Mouse (Mus musculus) kidney, postnatal 0 days (tissue): ENCODE results near the gene Zcwpw1. TPM values are rescaled to one million over a fixed set of nuclear protein-coding genes. Genes with fewer than 3 reads are reported as not detected.

Experiments
- ATAC-seq: fragments of 200-750 bp; cut with Nextera tagmentation; replicated peaks from 2 replicates; pipeline ENCODE4 v1.8.0; 2017; ENCODE audit warnings: low read depth, moderate number of reproducible peaks, moderate TSS enrichment, moderate library complexity; ENCODE audit not compliant: low FRiP score
- DNase-seq: peaks from one replicate; pipeline ENCODE4 v3.0.0-alpha.2; 2016; ENCODE audit warnings: low spot score
- H3K27ac ChIP-seq: fragments of 300-500 bp; sonication (generic); 2 replicates; pipeline ENCODE4 v1.5.1; 2014; ENCODE audit warnings: mild to moderate bottlenecking
- H3K27me3 ChIP-seq: fragments of 300-500 bp; sonication (generic); 2 replicates; pipeline ENCODE4 v1.6.1; 2014; ENCODE audit warnings: low read length, mixed read lengths; ENCODE audit not compliant: insufficient read depth
- H3K36me3 ChIP-seq: fragments of 300-500 bp; sonication (generic); 2 replicates; pipeline ENCODE4 v1.6.1; 2014; ENCODE audit warnings: low read length, mixed read lengths; ENCODE audit not compliant: insufficient read depth
- H3K4me1 ChIP-seq: fragments of 300-500 bp; sonication (generic); replicated peaks from 2 replicates; pipeline ENCODE4 v1.6.1; 2014; ENCODE audit warnings: antibody characterized with exemption, low read length, mixed read lengths; ENCODE audit not compliant: insufficient read depth
- H3K4me2 ChIP-seq: fragments of 300-500 bp; sonication (generic); 2 replicates; pipeline ENCODE4 v1.6.1; 2014; ENCODE audit warnings: mild to moderate bottlenecking, low read length, moderate library complexity, mixed read lengths
- H3K4me3 ChIP-seq: fragments of 300-500 bp; sonication (generic); replicated peaks from 2 replicates; pipeline ENCODE4 v1.5.1; 2014; ENCODE audit warnings: low read depth, low read length
- H3K9ac ChIP-seq: fragments of 300-500 bp; sonication (generic); 2 replicates; pipeline ENCODE4 v1.6.1; 2014; ENCODE audit warnings: low read depth, low read length
- H3K9me3 ChIP-seq: fragments of 300-500 bp; sonication (generic); replicated peaks from 2 replicates; pipeline ENCODE4 v1.6.1; 2016; ENCODE audit warnings: low read length, inconsistent platforms, mixed read lengths
- CTCF ChIP-seq: IDR thresholded peaks from 2 replicates; pipeline ENCODE4 v1.5.1; 2016; ENCODE audit warnings: antibody characterized with exemption, low read depth, mild to moderate bottlenecking, moderate library complexity
- WGBS: fragments of 180-500 bp; shearing (Covaris S2); extraction: QIAGEN DNeasy Blood & Tissue Kit; methylation state at CpG from one replicate; pipeline ENCODE4 v1.1.7; 2014; 5-methylcytosine and 5-hydroxymethylcytosine counted together
- polyA plus RNA-seq: library from polyadenylated mRNA; unstranded; fragments of >200 nt; fragmentation: Nextera tagmentation; extraction: Ambion mirVana; gene quantifications from 2 replicates; pipeline ENCODE4 v1.2.1, GENCODE M21; 2015

Zcwpw1 gene
- polyA plus RNA-seq, 1 experiment from 2014 or later, result 14.5 TPM

GRCm38 (mm10) chr5:137788171-137788570, 573 bp downstream of the Zcwpw1 start:
- Histone ChIP-seq H3K4me2 (peak overlapping the region; percentile 76), H3K9me3 (no peaks in the 10 kb centered on the region), H3K4me1 (peaks cover 22% of the 10 kb centered on the region), H3K36me3 (peaks cover 6% of the 10 kb centered on the region; the same call in 1 of the 2 replicates), H3K27me3 (no peaks in the 10 kb centered on the region), H3K27ac (no peak overlapping the region), H3K9ac (no peak overlapping the region), H3K4me3 (peak overlapping the region; percentile 50)
- ATAC-seq (no peak), DNase-seq (no peak)
- 69% methylated on average over 24 of the region's 24 CpGs for WGBS
- no peak for TF ChIP-seq CTCF

GRCm38 (mm10) chr5:137788946-137789531, 1.4 kb downstream of the Zcwpw1 start:
- H3K27ac ChIP-seq, result no peak overlapping the region
- DNase-seq (no peak), ATAC-seq (no peak)
- no peak for TF ChIP-seq CTCF
- no peak overlapping the region for H3K4me3 ChIP-seq
- 97% methylated on average over 2 of the region's 2 CpGs for WGBS
- H3K36me3 ChIP-seq, result peaks cover 4% of the 10 kb centered on the region; the same call in 1 of the 2 replicates
- H3K9ac ChIP-seq, result no peak overlapping the region
- no peaks in the 10 kb centered on the region for H3K9me3 ChIP-seq
- H3K4me2 ChIP-seq, result no peak overlapping the region
- H3K27me3 ChIP-seq, result no peaks in the 10 kb centered on the region
- H3K4me1 ChIP-seq, result peaks cover 13% of the 10 kb centered on the region

GRCm38 (mm10) chr5:137791553-137791952, 4.0 kb downstream of the Zcwpw1 start:
- ATAC-seq, result no peak
- H3K4me2 ChIP-seq, result no peak overlapping the region

DNA sequence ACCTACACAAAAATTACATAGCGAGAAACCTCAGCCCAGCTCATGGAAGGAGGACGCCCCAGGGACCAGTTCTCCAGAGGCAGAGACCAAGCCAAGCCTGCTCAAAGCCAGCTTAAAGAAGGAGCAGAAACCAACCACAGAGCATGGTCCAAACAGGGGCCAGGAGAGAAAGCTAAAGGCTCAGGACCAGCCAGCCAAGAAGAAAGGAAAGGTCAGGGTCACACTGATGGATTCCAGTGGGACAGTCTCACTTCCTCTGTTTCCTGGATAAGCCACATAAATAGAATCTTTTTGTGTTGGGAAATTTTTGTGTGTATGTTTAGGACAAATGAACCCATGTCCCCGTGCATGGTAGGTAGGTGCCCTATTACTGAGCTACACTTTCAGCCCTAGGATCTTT, 9.0 kb downstream of the Zcwpw1 start:
- no peaks in the 10 kb centered on the region for H3K9me3 ChIP-seq
- H3K36me3 ChIP-seq, result no peaks in the 10 kb centered on the region
- no peak overlapping the region for H3K9ac ChIP-seq
- no peak overlapping the region for H3K27ac ChIP-seq
- H3K27me3 ChIP-seq, result no peaks in the 10 kb centered on the region
- ATAC-seq (no peak), DNase-seq (no peak)
- no peaks in the 10 kb centered on the region for H3K4me1 ChIP-seq
- TF ChIP-seq CTCF, result no peak
- H3K4me2 ChIP-seq, result no peak overlapping the region
- 77% methylated on average over 3 of the region's 3 CpGs for WGBS
- H3K4me3 ChIP-seq, result no peak overlapping the region

More at GRCm38 (mm10) chr5:137791553-137791952, 4.0 kb downstream of the Zcwpw1 start:
- no peak overlapping the region for H3K27ac ChIP-seq
- H3K9ac ChIP-seq, result no peak overlapping the region
- peak; percentile 22 for DNase-seq
- no peaks in the 10 kb centered on the region for H3K36me3 ChIP-seq
- H3K9me3 ChIP-seq, result no peaks in the 10 kb centered on the region
- TF ChIP-seq CTCF, result peak; percentile 55
- no peaks in the 10 kb centered on the region for H3K4me1 ChIP-seq
- no peak overlapping the region for H3K4me3 ChIP-seq
- no peaks in the 10 kb centered on the region for H3K27me3 ChIP-seq

DNA sequence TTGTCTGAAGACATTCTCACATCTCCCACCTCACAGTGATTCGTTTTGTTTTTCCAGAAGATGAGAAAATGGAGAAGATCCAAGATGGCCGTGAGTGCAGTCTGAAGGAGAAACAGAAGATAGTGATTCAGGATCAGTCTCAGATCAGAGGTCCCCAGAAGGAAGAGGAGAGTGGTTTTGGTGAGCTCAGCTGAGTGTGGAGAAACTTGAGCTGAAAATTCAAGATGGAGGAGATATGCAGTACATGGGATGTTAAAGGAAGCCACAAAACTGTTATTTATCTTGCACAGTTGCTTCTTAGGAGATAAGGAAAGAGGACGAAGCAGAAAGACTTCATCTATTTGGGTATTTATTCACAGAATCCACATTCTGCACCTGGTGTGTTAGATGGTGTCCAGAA, 13.3 kb downstream of the Zcwpw1 start:
- no peak overlapping the region for H3K27ac ChIP-seq
- no peaks in the 10 kb centered on the region for H3K36me3 ChIP-seq
- no peak overlapping the region for H3K4me3 ChIP-seq
- ATAC-seq, result no peak
- H3K27me3 ChIP-seq, result no peaks in the 10 kb centered on the region
- TF ChIP-seq CTCF, result no peak
- no peaks in the 10 kb centered on the region for H3K4me1 ChIP-seq
- no peak overlapping the region for H3K4me2 ChIP-seq
- no peak overlapping the region for H3K9ac ChIP-seq
- no peak for DNase-seq
- WGBS, result 84% methylated on average over 3 of the region's 3 CpGs
- no peaks in the 10 kb centered on the region for H3K9me3 ChIP-seq

- WGBS, result 84% methylated on average over 1 of the region's 1 CpGs
- H3K9ac ChIP-seq, result no peak overlapping the region
- no peaks in the 10 kb centered on the region for H3K36me3 ChIP-seq
- H3K27ac ChIP-seq, result no peak overlapping the region
- DNase-seq (no peak), ATAC-seq (no peak)
- H3K9me3 ChIP-seq, result no peaks in the 10 kb centered on the region
- no peaks in the 10 kb centered on the region for H3K4me1 ChIP-seq
- H3K4me2 ChIP-seq, result no peak overlapping the region
- TF ChIP-seq CTCF, result no peak
- H3K4me3 ChIP-seq, result no peak overlapping the region
- no peaks in the 10 kb centered on the region for H3K27me3 ChIP-seq
Measured at GRCm38 (mm10) chr5:137806158-137806557, 18.6 kb downstream of the Zcwpw1 start.

DNA sequence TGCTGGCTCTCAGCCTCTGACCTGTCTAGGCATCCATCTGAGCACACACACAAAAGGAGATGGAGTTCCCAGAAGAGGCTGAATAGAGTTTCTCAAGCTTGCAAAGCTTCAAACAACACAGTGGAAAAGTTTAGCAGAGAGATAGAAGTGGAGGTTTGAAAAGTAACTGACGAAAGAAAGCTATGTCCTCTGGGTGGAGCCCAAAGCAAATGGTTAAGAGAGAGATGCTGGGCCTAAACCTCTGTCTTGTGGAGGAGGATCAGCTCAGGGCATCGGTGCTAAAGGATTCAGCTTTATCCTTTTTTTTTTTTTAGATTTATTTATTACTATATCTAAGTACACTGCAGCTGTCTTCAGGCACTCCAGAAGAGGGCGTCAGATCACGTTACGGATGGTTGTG, 20.7 kb downstream of the Zcwpw1 start:
- no peak overlapping the region for H3K4me2 ChIP-seq
- DNase-seq (no peak), ATAC-seq (no peak)
- H3K9ac ChIP-seq, result no peak overlapping the region
- H3K4me1 ChIP-seq, result no peaks in the 10 kb centered on the region
- TF ChIP-seq CTCF, result no peak
- H3K27ac ChIP-seq, result no peak overlapping the region
- no peaks in the 10 kb centered on the region for H3K27me3 ChIP-seq
- no peaks in the 10 kb centered on the region for H3K36me3 ChIP-seq
- WGBS, result 85% methylated on average over 5 of the region's 5 CpGs
- no peak overlapping the region for H3K4me3 ChIP-seq
- no peaks in the 10 kb centered on the region for H3K9me3 ChIP-seq
